Mouse (Mus musculus) T-helper 2 cell (primary cell): ENCODE measurements around the gene Slc12a5.

Experiments
- in situ Hi-C: fragments of 300-600 bp; cut with MboI, MseI; formaldehyde crosslinking; loops from one replicate; pipeline ENCODE4 v1.15.1; 2025; ENCODE audit warnings: high pct_unique_total_duplicates

The Slc12a5 gene

DNA sequence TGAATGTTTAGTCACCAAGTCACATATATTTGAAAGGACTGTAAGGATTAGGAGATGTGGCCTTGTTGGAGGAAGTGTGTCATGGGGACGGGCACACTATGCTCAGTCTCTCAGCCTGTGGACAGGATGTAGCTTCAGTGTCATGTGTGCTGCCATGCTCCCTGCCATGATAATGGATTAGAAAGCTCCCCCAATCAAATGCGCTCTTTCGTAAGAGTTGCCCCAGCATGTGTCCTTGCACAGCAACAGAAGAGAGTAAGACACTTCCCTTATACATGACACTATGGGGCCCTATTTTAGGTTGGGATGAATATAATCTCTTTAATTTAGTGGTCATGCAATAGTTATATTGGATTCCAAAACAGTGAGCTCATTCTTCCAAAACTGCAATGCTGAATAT, 59.9 kb downstream of the Slc12a5 start:
- in situ Hi-C loops, result no loop called here

DNA sequence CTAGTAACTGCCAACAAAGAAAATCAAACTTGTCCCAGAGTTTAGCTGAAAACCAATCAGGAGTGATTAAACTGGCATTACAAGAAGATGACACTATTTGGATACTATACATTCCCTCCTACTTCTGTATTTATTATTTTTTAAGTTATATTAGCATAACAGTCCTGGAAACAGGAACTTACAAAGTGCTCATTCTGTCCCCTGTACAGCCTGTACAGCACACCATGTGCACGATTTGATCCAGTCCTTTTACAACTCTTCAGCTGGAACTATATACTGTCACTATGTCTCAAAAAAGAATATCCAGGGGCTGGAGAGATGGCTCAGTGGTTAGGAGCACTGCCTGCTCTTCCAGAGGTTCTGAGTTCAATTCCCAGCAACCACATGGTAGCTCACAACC, 66.6 kb downstream of the Slc12a5 start:
- in situ Hi-C loops, result no loop called here

DNA sequence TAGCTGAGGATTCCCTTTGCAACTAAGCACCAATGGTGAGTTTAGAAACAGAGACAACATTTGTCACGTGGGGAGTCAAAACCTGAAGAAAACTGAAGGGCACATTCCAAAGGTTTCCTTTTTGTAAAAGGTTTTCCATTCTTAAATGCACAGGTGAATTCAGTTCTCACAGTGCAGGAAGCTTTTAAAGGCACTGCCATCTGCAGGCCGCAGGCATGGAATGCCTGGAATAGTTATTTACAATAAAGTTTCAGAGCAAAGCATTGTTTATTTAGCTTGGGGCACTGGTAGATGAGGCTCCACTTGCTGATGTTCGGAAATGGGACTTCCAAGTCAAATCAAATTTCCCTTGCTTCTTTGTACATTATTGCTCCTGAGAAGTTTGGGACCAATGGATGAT, 71.9 kb downstream of the Slc12a5 start:
- in situ Hi-C loops, result no loop called here

DNA sequence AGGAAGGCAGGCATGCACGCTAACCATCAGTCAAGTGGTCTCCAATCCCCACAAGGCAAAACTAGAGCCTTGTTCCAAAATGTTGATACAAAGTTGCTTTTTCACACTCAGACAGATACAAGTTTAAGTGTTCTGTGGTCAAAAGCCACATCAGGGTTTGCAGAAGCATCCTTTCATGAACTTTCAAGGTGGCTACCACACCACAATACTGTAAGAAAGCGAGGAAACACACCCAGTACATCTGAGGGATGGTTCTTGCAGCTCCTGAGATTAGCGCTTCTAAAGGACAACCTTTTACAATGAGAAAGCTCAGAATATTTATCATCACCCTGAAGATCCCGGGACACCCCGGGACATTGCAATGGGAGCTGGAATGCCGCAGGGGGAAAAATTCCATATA, 72.7 kb downstream of the Slc12a5 start:
- in situ Hi-C loops, result no loop called here

DNA sequence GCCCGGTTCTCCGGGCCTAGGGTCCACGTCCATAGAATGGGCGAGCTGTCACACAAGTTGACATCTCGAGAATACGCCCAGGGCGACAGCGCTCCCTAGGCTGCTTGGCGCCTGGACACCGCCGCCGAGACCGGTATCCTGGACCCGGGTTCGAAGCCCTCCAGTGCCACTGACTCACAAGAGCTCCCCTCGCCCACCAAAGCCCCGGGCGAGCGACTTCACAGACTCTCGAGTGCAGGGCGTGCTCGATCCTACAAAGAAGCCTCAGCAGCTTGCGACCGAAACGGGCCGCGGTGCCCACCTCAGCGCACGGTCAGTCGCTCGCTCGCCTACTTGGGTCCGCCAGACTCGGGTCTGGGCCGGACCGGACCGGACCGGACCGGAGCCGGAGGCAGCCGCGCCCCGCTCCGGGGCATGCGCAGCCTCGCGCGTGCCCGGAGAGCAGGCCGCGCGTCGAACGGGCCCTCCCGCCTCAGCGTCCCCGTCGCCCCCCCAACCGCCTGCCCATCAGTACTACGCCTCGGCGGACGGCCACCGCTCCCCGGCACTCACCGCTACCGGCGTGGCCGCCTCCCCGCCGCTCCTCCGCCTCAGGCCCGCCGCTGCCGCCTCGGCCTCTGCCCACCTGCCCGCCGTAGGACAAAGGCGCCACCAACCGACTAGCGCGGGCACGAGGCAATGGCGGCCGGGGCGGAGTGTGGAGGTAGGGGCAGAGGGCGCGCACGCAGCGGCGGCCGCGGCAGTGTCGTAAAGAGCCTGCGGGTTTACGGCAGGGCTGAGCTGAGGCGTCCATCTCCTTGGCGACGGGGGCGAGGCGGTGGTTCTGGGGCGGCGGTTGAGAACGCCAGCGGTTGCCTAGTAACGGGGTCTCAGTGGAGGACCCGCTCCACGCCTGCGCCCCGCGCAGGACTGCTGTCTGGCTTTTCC, 73.8 kb downstream of the Slc12a5 start, which contains the start of gene Ncoa5:
Gene Ncoa5 (minus strand): TSS at position 737 of the 927 bp plus-strand sequence.
- in situ Hi-C loops, result no loop called here

DNA sequence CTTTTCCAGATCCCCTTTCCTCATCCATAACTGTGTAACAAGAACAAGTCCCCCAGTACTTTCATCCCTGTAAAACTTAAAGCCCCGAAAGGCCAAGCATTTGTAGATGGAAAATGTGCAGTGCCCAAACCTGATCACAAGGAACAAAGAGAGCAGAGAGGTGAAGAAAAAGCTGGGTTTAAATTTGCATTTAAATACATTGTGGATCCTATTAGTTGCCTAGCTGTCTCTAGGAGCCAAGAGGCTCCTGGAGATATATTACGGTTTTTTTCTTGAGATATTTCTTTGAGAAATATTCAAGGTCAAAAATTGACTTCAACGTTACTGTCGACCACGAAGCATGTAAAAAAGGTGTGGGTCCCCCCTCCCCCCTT, 74.4 kb downstream of the Slc12a5 start:
- in situ Hi-C loops, result no loop called here

DNA sequence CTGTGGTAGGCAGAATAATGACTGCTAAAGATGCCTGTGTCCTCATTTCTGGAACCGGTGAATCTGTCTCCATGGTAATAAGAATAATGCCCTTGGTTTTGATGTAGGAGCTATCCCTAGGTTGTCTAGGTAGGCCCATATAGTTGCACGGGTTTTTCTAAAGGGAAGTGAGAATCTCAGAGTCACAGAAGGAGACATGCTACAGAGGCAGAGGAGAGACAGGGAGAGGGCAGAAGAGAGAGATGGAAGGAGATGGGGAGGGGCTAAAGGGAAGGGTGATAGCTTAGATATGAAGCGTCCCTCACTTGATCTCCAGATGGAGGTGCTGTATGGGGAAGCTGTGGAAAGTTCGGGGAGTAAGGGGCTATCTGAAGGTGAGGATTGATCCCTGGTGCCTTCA, 76.8 kb downstream of the Slc12a5 start:
- in situ Hi-C loops, result no loop called here

DNA sequence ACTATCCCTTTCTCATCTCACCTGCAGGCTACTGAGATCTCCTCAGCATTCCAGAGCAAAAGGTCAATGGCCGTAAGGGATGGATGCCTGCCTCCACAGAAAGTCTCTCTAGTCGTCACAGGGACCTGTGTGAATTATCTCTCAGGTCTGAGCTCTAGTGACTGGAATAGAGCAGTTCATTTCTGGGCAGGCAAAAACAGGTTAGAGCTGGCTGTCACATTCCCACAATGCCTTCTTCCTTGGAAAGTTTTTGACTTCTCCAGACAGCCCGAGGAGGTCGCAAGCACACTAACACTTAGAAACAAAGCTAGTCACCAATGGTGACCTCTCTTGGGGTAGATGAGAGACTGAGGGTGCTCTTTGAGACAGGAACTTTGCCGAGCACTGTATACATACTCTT, 81.5 kb downstream of the Slc12a5 start:
- in situ Hi-C loops, result no loop called here

DNA sequence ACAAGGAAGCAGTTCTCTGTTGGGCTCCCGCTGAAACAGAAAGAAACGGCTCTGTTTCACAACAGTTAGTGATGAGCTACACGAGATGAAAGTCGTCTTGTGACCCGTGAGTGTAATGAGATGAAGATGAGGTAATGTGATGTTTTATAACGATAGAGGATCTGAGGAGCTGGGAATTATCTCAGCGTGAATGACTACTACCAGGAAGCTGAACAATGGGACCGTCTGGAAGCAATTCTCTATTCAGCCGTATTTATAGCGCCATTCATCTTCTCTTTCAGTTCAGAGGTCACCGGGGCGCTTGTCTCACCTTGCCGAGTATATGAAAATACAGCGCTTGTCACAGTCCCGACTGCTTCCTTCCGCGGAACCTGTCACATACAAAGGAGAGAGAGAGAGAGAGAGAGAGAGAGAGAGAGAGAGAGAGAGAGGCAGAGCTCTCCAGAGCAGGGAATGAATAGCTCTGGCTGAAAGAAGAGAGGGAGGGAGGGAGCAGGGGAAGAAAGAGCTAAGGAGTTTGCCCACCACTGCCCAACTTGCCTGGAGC, 82.6 kb downstream of the Slc12a5 start:
- in situ Hi-C loops, result no loop called here

DNA sequence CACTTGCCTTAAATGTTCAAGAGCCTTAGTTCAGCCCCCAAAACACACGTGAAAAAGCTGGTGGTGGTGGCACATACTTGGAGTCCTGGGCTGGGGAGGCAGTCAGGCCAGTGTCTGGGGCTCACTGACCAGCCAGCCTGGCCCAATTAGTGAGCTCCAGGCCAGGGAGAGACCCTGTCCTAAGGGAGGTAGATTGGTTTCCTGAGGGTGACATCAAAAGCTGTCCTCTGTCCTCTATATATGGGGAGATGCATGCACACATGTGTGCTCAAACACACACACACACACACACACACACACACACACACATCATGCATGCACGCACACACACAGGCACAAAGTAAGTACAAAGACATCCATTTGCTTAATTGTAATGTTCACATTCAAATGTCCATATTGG, 83.1 kb downstream of the Slc12a5 start:
- in situ Hi-C loops, result no loop called here

DNA sequence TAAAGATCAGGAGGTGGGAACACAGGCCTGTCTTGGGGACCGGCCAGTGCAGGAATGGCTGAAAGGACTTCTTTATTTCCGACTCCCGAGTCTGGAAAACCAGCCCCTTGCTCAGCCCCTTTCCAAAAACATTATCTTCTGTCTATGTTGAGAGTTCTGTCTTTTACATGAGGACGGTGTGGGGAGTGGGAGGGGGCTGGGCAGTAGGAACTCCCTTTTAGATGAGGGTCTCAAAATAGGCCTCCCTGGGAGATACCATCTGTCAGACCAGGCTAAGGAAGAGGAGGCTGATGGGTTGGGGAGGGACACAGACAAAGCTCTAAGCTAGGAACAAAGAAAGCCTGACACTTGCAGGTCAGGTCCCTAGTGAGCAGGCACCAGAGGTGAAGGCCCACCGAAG, 88.4 kb downstream of the Slc12a5 start:
- in situ Hi-C loops, result no loop called here
